Mouse (Mus musculus) small intestine, adult 2 months (tissue): ENCODE data around the gene Col4a2.

Experiments used
- CTCF ChIP-seq: fragments of 200-500 bp; IDR thresholded peaks from 2 replicates; pipeline ENCODE4 v1.5.1; 2012; ENCODE audit warnings: low read depth, mild to moderate bottlenecking, control low read depth, inconsistent platforms, low read length, moderate library complexity, mixed read lengths; ENCODE audit not compliant: insufficient replicate concordance, insufficient read length; ENCODE audit errors: extremely low read depth
- POLR2A ChIP-seq: fragments of 200-500 bp; IDR thresholded peaks from 2 replicates; pipeline ENCODE4 v1.6.1; 2012; ENCODE audit warnings: low read depth, mild to moderate bottlenecking, control low read depth, inconsistent platforms, low read length, moderate library complexity

- TF ChIP-seq CTCF (no peak), POLR2A (no peak)
Measured at GRCm38 (mm10) chr8:11412450-11412849, 99.8 kb downstream of the Col4a2 start.
